Mouse (Mus musculus) kidney, postnatal 25 days (tissue): ENCODE data around the gene Vcp.

ENCODE experiments used
- DNase-seq, 2 experiments: peaks; one replicate each; pipeline ENCODE4 v3.0.0; 2021; ENCODE audit warnings: mixed read lengths in 2 of 2

The Vcp gene

GRCm38 (mm10) chr4:42944185-42944584 is 56.1 kb downstream of the Vcp start:
- DNase-seq = no peak

GRCm38 (mm10) chr4:42943341-42943740 is 57.0 kb downstream of the Vcp start:
- no peak for DNase-seq

GRCm38 (mm10) chr4:42941396-42941795 is 58.9 kb downstream of the Vcp start:
- no peak for DNase-seq

- peak; percentile 72 to 80 for DNase-seq
Observed at GRCm38 (mm10) chr4:42933630-42934029, 66.7 kb downstream of the Vcp start.

GRCm38 (mm10) chr4:42932229-42932969 is 67.9 kb downstream of the Vcp start:
- peak in 1 of 2 experiments; percentile 34 for DNase-seq
